Mouse (Mus musculus): Measurements from ENCODE around the gene Itga9. TPM values are rescaled to one million over a fixed set of nuclear protein-coding genes. Genes with fewer than 3 reads are reported as not detected.

Gene Itga9
- polyA plus RNA-seq, 1 experiment from 2014 or later = 12.6 TPM

DNA sequence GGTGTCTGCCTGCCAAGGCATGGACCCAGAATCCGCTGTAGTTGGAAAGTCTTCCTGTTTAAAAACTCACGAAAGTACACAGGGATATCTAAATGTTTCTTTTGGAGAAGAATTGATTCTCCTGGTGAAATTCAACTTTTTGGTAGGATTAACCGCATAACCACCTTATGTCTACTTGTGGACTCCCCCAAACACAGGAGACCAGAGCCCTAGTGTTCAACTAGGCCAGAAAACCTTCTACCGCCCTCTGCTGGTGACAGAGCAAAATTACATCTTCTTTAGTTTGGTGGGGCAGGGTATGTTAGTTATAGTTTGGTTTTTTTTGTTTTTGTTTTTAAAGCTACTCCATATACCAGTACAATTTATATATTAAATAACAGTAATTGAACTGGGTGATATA is 264.6 kb downstream of the Itga9 start:
- ATAC-seq (replicated peaks; ENCODE audit: low FRiP score, low TSS enrichment, low read depth) = 0 out of 2 replicates have a peak, but pooled peaks have one; percentile 11
- Histone ChIP-seq H3K27ac (ENCODE audit: low read depth) (no peak overlapping the region), H3K9ac (ENCODE audit: low read length) (no peak overlapping the region), H3K9me3 (ENCODE audit: control insufficient read depth, low read length) (no peaks in the 10 kb centered on the region), H3K36me3 (ENCODE audit: control insufficient read depth, insufficient read depth, low read length) (peaks cover 14% of the 10 kb centered on the region), H3K4me1 (replicated peaks; ENCODE audit: control insufficient read depth, insufficient read depth, low read length) (peaks cover 10% of the 10 kb centered on the region), H3K4me2 (ENCODE audit: low read length) (no peak overlapping the region), H3K4me3 (ENCODE audit: low read depth, low read length) (no peak overlapping the region), H3K27me3 (replicated peaks; ENCODE audit: control insufficient read depth, insufficient read depth, low read length) (no peaks in the 10 kb centered on the region)
- DNase-seq (ENCODE audit: low spot score) = no peak
- WGBS = 54% methylated on average over 4 of the region's 4 CpGs

DNA sequence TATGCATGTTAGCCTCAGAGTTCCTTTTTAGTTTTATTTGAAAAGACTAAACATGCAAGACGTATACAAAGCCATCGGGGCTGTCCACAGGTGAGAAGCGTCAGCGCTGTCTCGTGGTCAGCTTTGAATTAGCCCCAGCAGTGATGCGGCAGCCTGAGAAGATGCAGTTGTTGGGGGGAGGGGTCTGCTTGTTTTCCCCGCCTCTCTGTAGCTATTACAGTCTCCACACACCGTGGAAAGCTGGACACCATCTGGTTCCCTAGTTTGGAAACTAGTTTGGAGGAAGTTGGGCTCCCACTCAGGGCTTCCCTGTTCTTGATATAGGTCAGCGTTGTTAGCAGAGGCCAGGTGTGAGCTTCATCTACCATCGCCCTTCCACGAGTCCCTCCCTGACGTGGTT is 266.5 kb downstream of the Itga9 start:
- Histone ChIP-seq H3K36me3 (ENCODE audit: control insufficient read depth, insufficient read depth, low read length) (peaks cover 14% of the 10 kb centered on the region), H3K9ac (ENCODE audit: low read length) (no peak overlapping the region), H3K4me3 (ENCODE audit: low read depth, low read length) (no peak overlapping the region), H3K27me3 (replicated peaks; ENCODE audit: control insufficient read depth, insufficient read depth, low read length) (no peaks in the 10 kb centered on the region), H3K9me3 (ENCODE audit: control insufficient read depth, low read length) (no peaks in the 10 kb centered on the region), H3K4me2 (ENCODE audit: low read length) (no peak overlapping the region), H3K27ac (ENCODE audit: low read depth) (no peak overlapping the region), H3K4me1 (replicated peaks; ENCODE audit: control insufficient read depth, insufficient read depth, low read length) (peaks cover 13% of the 10 kb centered on the region)
- 57% methylated on average over 12 of the region's 12 CpGs for WGBS
- ATAC-seq (replicated peaks; ENCODE audit: low FRiP score, low TSS enrichment, low read depth) (no peak), DNase-seq (ENCODE audit: low spot score) (no peak)

DNA sequence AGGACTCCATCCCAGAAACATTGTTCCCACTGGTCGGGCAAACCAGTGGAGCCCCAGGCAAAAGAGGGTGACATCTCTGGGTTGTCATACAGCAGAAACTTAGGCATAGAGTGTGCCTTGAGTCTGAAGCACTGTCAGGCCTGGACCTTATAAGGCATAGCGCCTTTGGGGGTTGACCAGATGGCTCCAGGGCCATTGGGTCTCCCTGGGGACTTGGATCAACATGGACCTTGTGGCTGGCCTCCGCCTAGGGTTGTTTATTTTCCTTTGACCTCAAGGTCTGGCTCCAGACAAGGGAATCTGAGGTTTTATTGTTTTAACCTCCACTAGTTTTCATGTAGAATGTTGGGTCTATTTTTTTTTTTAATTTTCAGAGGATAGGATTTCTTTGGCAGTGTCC is 267.1 kb downstream of the Itga9 start:
- Histone ChIP-seq H3K9me3 (ENCODE audit: control insufficient read depth, low read length) (no peaks in the 10 kb centered on the region), H3K9ac (ENCODE audit: low read length) (no peak overlapping the region), H3K36me3 (ENCODE audit: control insufficient read depth, insufficient read depth, low read length) (peaks cover 14% of the 10 kb centered on the region), H3K27me3 (replicated peaks; ENCODE audit: control insufficient read depth, insufficient read depth, low read length) (no peaks in the 10 kb centered on the region), H3K4me3 (ENCODE audit: low read depth, low read length) (no peak overlapping the region), H3K4me1 (replicated peaks; ENCODE audit: control insufficient read depth, insufficient read depth, low read length) (peaks cover 13% of the 10 kb centered on the region), H3K27ac (ENCODE audit: low read depth) (no peak overlapping the region), H3K4me2 (ENCODE audit: low read length) (no peak overlapping the region)
- no peak for DNase-seq (ENCODE audit: low spot score)
- no peak for ATAC-seq (replicated peaks; ENCODE audit: low FRiP score, low TSS enrichment, low read depth)
- 85% methylated on average over 3 of the region's 3 CpGs for WGBS

DNA sequence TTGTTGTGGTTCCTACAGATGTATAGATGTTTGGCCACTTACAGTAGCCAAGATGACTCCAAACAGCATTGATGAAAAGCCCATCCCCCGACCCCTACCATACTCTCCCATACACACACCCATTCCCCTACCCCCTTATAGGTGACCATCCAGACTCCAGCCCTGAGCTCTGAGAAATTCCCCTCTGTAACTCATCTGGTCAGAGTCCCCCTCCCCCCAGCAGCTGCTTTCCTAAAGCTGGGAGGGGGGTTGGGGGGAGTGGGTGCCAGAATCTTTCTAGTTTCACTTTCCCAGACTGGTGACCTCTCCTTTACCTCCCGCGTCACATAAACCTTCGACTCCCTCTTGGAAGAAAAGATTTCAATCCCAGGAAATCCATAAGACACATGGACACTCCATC is 269.2 kb downstream of the Itga9 start:
- H3K27me3 ChIP-seq (replicated peaks; ENCODE audit: control insufficient read depth, insufficient read depth, low read length) = no peaks in the 10 kb centered on the region
- no peak overlapping the region for H3K4me2 ChIP-seq (ENCODE audit: low read length)
- no peaks in the 10 kb centered on the region for H3K9me3 ChIP-seq (ENCODE audit: control insufficient read depth, low read length)
- H3K36me3 ChIP-seq (ENCODE audit: control insufficient read depth, insufficient read depth, low read length) = peaks cover 3% of the 10 kb centered on the region; the same call in 1 of the 2 replicates
- no peak overlapping the region for H3K27ac ChIP-seq (ENCODE audit: low read depth)
- ATAC-seq (replicated peaks; ENCODE audit: low FRiP score, low TSS enrichment, low read depth) (no peak), DNase-seq (ENCODE audit: low spot score) (no peak)
- WGBS = 33% methylated on average over 4 of the region's 4 CpGs
- no peak overlapping the region for H3K4me3 ChIP-seq (ENCODE audit: low read depth, low read length)
- H3K4me1 ChIP-seq (replicated peaks; ENCODE audit: control insufficient read depth, insufficient read depth, low read length) = peaks cover 13% of the 10 kb centered on the region
- no peak overlapping the region for H3K9ac ChIP-seq (ENCODE audit: low read length)

DNA sequence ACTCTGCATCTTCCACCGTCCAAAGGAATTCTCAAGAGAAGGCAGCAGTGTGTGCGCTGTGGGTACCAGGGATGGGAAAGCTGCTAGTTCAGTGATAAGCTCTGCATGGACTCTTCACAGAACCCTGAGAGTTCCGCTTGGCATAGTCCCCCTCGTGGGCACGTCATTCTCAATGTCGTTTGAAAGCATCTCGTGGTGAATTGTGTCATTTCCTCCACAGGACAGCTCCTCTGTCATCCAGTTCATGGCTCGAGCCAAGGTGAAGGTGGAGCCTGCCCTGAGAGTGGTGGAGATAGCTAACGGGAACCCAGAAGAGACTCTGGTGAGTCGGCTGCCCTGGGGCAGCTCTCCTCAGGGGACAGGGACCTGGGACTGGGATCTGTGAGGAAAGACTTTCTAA is 270.4 kb downstream of the Itga9 start:
- Histone ChIP-seq H3K36me3 (ENCODE audit: control insufficient read depth, insufficient read depth, low read length) (peaks cover 3% of the 10 kb centered on the region; the same call in 1 of the 2 replicates), H3K27ac (ENCODE audit: low read depth) (no peak overlapping the region), H3K9me3 (ENCODE audit: control insufficient read depth, low read length) (no peaks in the 10 kb centered on the region), H3K4me2 (ENCODE audit: low read length) (no peak overlapping the region), H3K4me3 (ENCODE audit: low read depth, low read length) (no peak overlapping the region), H3K27me3 (replicated peaks; ENCODE audit: control insufficient read depth, insufficient read depth, low read length) (no peaks in the 10 kb centered on the region), H3K9ac (ENCODE audit: low read length) (no peak overlapping the region), H3K4me1 (replicated peaks; ENCODE audit: control insufficient read depth, insufficient read depth, low read length) (peaks cover 13% of the 10 kb centered on the region)
- WGBS = 86% methylated on average over 10 of the region's 10 CpGs
- DNase-seq (ENCODE audit: low spot score) (no peak), ATAC-seq (replicated peaks; ENCODE audit: low FRiP score, low TSS enrichment, low read depth) (no peak)

DNA sequence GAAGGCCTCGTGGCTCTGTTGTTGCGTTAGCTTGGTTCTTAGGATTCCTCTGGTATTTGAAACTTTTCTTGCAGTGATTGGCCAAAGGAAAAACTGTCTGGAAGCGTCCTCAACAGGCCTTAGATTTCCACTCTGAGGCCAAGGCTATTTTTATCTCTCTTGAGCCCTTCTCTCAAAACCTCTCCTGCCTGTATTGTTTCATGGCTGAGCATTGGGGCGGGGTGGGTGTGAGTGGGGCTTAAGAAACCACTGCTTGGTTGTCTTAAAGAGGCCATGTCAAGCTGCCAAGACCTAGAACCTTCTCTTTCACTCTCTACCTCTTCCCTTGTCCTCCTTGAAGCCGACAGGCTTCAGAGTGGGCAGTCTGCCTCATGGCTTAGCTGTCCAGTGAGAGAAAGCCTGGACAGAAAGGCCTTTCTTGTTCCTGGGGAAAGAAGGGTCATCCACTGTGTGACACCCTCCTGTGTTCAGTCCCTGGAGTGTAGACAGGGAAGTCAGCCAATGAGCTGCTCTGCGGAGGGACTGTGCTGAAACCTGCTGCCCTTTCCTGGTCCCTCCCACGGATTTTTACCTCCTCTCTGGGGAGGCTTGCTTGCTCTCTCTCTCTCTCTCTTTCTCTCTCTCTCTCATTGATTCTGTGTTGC is 271.0 kb downstream of the Itga9 start:
- H3K36me3 ChIP-seq (ENCODE audit: control insufficient read depth, insufficient read depth, low read length) = no peaks in the 10 kb centered on the region; the same call in 1 of the 2 replicates
- H3K4me2 ChIP-seq (ENCODE audit: low read length) = no peak overlapping the region
- no peaks in the 10 kb centered on the region for H3K27me3 ChIP-seq (replicated peaks; ENCODE audit: control insufficient read depth, insufficient read depth, low read length)
- H3K9ac ChIP-seq (ENCODE audit: low read length) = no peak overlapping the region
- 74% methylated on average over 7 of the region's 7 CpGs for WGBS
- DNase-seq (ENCODE audit: low spot score) (no peak), ATAC-seq (replicated peaks; ENCODE audit: low FRiP score, low TSS enrichment, low read depth) (no peak)
- H3K9me3 ChIP-seq (ENCODE audit: control insufficient read depth, low read length) = no peaks in the 10 kb centered on the region
- peaks cover 13% of the 10 kb centered on the region for H3K4me1 ChIP-seq (replicated peaks; ENCODE audit: control insufficient read depth, insufficient read depth, low read length)
- no peak overlapping the region for H3K27ac ChIP-seq (ENCODE audit: low read depth)
- no peak overlapping the region for H3K4me3 ChIP-seq (ENCODE audit: low read depth, low read length)

DNA sequence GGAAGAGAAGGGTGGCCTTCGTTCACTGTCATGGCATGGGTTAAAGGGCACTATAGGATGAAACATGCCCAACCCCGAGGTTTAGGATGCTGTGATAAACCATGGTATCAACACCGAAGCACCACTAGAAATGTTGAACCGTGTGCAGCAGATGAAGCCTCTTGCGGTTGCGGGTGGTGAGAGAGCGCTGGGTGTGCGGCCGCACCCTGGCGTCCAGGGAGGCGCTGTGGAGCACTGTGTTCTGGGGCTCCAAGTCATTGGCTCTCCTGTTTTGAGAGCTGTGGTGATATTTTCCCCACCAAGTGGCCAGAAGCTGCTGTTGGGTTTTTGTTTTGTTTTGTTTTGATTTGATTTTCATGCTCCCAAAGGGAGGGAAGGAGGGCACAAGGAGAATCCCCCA is 272.1 kb downstream of the Itga9 start:
- Histone ChIP-seq H3K27ac (ENCODE audit: low read depth) (no peak overlapping the region), H3K36me3 (ENCODE audit: control insufficient read depth, insufficient read depth, low read length) (no peaks in the 10 kb centered on the region; the same call in 1 of the 2 replicates), H3K9ac (ENCODE audit: low read length) (no peak overlapping the region), H3K9me3 (ENCODE audit: control insufficient read depth, low read length) (no peaks in the 10 kb centered on the region), H3K27me3 (replicated peaks; ENCODE audit: control insufficient read depth, insufficient read depth, low read length) (no peaks in the 10 kb centered on the region), H3K4me1 (replicated peaks; ENCODE audit: control insufficient read depth, insufficient read depth, low read length) (peaks cover 13% of the 10 kb centered on the region), H3K4me3 (ENCODE audit: low read depth, low read length) (no peak overlapping the region), H3K4me2 (ENCODE audit: low read length) (no peak overlapping the region)
- DNase-seq (ENCODE audit: low spot score) = no peak
- 90% methylated on average over 11 of the region's 11 CpGs for WGBS
- ATAC-seq (replicated peaks; ENCODE audit: low FRiP score, low TSS enrichment, low read depth) = no peak

DNA sequence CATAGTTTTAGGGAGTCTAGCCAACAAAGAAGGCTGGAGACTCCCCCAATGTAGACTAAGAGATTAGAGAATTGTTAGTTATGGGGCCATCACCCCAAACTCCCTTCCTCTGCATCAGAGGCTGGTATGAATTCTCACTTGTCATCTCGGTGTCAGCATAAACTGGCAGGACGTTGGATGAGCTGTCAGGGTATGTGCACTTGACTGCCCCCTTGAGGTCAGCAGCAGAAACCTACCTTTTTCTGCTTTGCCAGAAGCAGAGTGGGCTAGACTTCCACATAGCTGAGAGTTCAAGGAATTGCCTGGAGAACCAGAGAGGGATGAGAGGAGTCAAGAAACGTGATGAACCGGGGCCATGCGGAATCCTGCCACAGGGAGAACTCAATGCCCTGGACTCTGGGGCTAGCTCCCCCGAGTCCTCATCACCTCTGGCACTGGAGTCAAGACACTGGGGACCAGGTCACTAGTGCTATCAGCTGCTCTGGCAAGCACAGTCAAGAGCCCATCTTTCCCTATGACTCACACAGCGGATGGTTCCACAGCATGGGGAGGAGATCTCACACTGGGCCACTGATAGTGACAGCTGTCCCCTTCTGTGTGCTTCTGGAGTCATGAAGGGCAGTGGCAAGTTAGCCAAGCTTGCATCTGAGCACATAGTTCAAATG is 274.9 kb downstream of the Itga9 start:
- Histone ChIP-seq H3K4me3 (ENCODE audit: low read depth, low read length) (no peak overlapping the region), H3K4me2 (ENCODE audit: low read length) (no peak overlapping the region), H3K9ac (ENCODE audit: low read length) (no peak overlapping the region), H3K36me3 (ENCODE audit: control insufficient read depth, insufficient read depth, low read length) (no peaks in the 10 kb centered on the region), H3K9me3 (ENCODE audit: control insufficient read depth, low read length) (no peaks in the 10 kb centered on the region), H3K4me1 (replicated peaks; ENCODE audit: control insufficient read depth, insufficient read depth, low read length) (no peaks in the 10 kb centered on the region), H3K27me3 (replicated peaks; ENCODE audit: control insufficient read depth, insufficient read depth, low read length) (no peaks in the 10 kb centered on the region), H3K27ac (ENCODE audit: low read depth) (no peak overlapping the region)
- DNase-seq (ENCODE audit: low spot score) (no peak), ATAC-seq (replicated peaks; ENCODE audit: low FRiP score, low TSS enrichment, low read depth) (no peak)
- WGBS = 77% methylated on average over 7 of the region's 7 CpGs

DNA sequence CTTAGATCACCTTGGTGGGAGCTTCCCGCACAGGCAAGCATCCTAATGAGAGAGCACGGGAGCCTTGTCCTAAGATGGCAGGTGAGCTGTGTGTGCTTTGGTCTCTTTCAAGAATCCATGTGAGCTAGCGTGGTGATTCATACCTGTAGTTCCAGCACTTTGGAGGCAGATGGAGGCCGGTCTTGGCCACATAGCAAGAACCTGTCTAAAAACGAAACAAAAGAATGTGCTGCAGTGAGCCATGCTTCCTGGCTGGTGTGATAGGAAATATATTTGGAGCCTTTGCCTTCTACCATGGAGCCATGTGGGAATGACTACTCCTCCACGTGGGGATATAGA is 275.4 kb downstream of the Itga9 start:
- Histone ChIP-seq H3K4me2 (ENCODE audit: low read length) (no peak overlapping the region), H3K36me3 (ENCODE audit: control insufficient read depth, insufficient read depth, low read length) (no peaks in the 10 kb centered on the region), H3K9ac (ENCODE audit: low read length) (no peak overlapping the region), H3K9me3 (ENCODE audit: control insufficient read depth, low read length) (no peaks in the 10 kb centered on the region), H3K4me1 (replicated peaks; ENCODE audit: control insufficient read depth, insufficient read depth, low read length) (no peaks in the 10 kb centered on the region), H3K27ac (ENCODE audit: low read depth) (no peak overlapping the region), H3K27me3 (replicated peaks; ENCODE audit: control insufficient read depth, insufficient read depth, low read length) (no peaks in the 10 kb centered on the region), H3K4me3 (ENCODE audit: low read depth, low read length) (no peak overlapping the region)
- ATAC-seq (replicated peaks; ENCODE audit: low FRiP score, low TSS enrichment, low read depth) (no peak), DNase-seq (ENCODE audit: low spot score) (no peak)
- WGBS = 77% methylated on average over 6 of the region's 6 CpGs
